Mouse (Mus musculus) left cerebral cortex, postnatal 10 days (tissue): Measurements from ENCODE around the gene Gm17622. TPM values are rescaled to one million over a fixed set of nuclear protein-coding genes. Genes with fewer than 3 reads are reported as not detected.

Experiments
- DNase-seq, 2 experiments: peaks; one replicate each; pipeline ENCODE4 v3.0.0; 2021 to 2022; ENCODE audit warnings: low spot score in 2 of 2, mixed read lengths in 1 of 2; ENCODE audit errors: extremely low spot score in 1 of 2
- intact Hi-C: fragments of 180-260 bp; cut with DNase I; formaldehyde crosslinking; loops from one replicate; pipeline ENCODE4 v1.15.1; 2025
- total RNA-seq, 2 experiments: library from RNA; stranded (reverse); gene quantifications; 2 replicates each; pipeline ENCODE4 v1.2.3; 2021

Gene Gm17622
- total RNA-seq, 2 experiments from 2014 or later, result not detected

GRCm38 (mm10) chr13:96505661-96506060 is 15.1 kb downstream of the Gm17622 start:
- no peak for DNase-seq
- intact Hi-C loops, result no loop called here

GRCm38 (mm10) chr13:96506313-96506712 is 15.8 kb downstream of the Gm17622 start:
- intact Hi-C loops, result no loop called here
- no peak for DNase-seq

GRCm38 (mm10) chr13:96507541-96507940 is 17.0 kb downstream of the Gm17622 start:
- intact Hi-C loops, result no loop called here
- no peak for DNase-seq

- intact Hi-C loops, result no loop called here
- no peak for DNase-seq
Measured at GRCm38 (mm10) chr13:96510635-96511034, 20.1 kb downstream of the Gm17622 start.

GRCm38 (mm10) chr13:96511262-96511661 is 20.7 kb downstream of the Gm17622 start:
- no peak for DNase-seq

GRCm38 (mm10) chr13:96511893-96512292 is 21.4 kb downstream of the Gm17622 start:
- intact Hi-C loops, result no loop called here
- DNase-seq, result no peak

More at GRCm38 (mm10) chr13:96511262-96511661, 20.7 kb downstream of the Gm17622 start:
- intact Hi-C loops, result no loop called here

- DNase-seq, result no peak
- intact Hi-C loops, result no loop called here
Measured at GRCm38 (mm10) chr13:96514154-96514942, 23.8 kb downstream of the Gm17622 start.

GRCm38 (mm10) chr13:96516249-96516648 is 25.7 kb downstream of the Gm17622 start:
- intact Hi-C loops, result no loop called here
- no peak for DNase-seq

GRCm38 (mm10) chr13:96517335-96517734 is 26.8 kb downstream of the Gm17622 start:
- intact Hi-C loops, result no loop called here
- no peak for DNase-seq

- no peak for DNase-seq
- intact Hi-C loops, result no loop called here
Measured at GRCm38 (mm10) chr13:96521294-96521693, 30.8 kb downstream of the Gm17622 start.

- intact Hi-C loops, result no loop called here
Measured at GRCm38 (mm10) chr13:96527022-96527421, 36.5 kb downstream of the Gm17622 start.

GRCm38 (mm10) chr13:96527856-96528255 is 37.3 kb downstream of the Gm17622 start:
- DNase-seq, result no peak
- intact Hi-C loops, result no loop called here

More at GRCm38 (mm10) chr13:96527022-96527421, 36.5 kb downstream of the Gm17622 start:
- no peak for DNase-seq

- intact Hi-C loops, result no loop called here
- DNase-seq, result no peak
Measured at GRCm38 (mm10) chr13:96528776-96529175, 38.2 kb downstream of the Gm17622 start.

- intact Hi-C loops, result no loop called here
- DNase-seq, result no peak
Measured at GRCm38 (mm10) chr13:96529542-96529941, 39.0 kb downstream of the Gm17622 start.

- intact Hi-C loops, result no loop called here
- no peak for DNase-seq
Measured at GRCm38 (mm10) chr13:96530064-96530463, 39.5 kb downstream of the Gm17622 start.

- intact Hi-C loops, result no loop called here
- DNase-seq, result no peak
Measured at GRCm38 (mm10) chr13:96532176-96532575, 41.6 kb downstream of the Gm17622 start.

- intact Hi-C loops, result no loop called here
- DNase-seq, result no peak
Measured at GRCm38 (mm10) chr13:96533742-96534141, 43.2 kb downstream of the Gm17622 start.

GRCm38 (mm10) chr13:96536821-96537572 is 46.5 kb downstream of the Gm17622 start:
- DNase-seq, result no peak
- intact Hi-C loops, result no loop called here

GRCm38 (mm10) chr13:96538103-96538502 is 47.6 kb downstream of the Gm17622 start:
- intact Hi-C loops, result no loop called here
- DNase-seq, result no peak
